Mouse (Mus musculus): ENCODE results near the gene Kat7. TPM values are rescaled to one million over a fixed set of nuclear protein-coding genes. Genes with fewer than 3 reads are reported as not detected.

The Kat7 gene
- polyA plus RNA-seq, 1 experiment from 2014 or later: 70.0 TPM

- Histone ChIP-seq H3K9me3 (replicated peaks) (no peaks in the 10 kb centered on the region), H3K4me3 (replicated peaks) (peak overlapping the region; percentile 99), H3K9ac (peak overlapping the region; percentile 49), H3K36me3 (peaks cover 6% of the 10 kb centered on the region), H3K4me1 (peaks cover 16% of the 10 kb centered on the region), H3K4me2 (replicated peaks) (peak overlapping the region; percentile 63), H3K27ac (replicated peaks) (peak overlapping the region; percentile 93), H3K27me3 (no peaks in the 10 kb centered on the region)
- 3% methylated on average over 17 of the region's 17 CpGs for WGBS
- no peak for ATAC-seq (ENCODE audit: insufficient number of reproducible peaks, low FRiP score, low TSS enrichment, low read depth)
Measured at GRCm38 (mm10) chr11:95310648-95311424, 790 bp upstream of the Kat7 start.

GRCm38 (mm10) chr11:95309510-95310006 lies 488 bp downstream of the Kat7 start:
- peaks cover 16% of the 10 kb centered on the region for H3K36me3 ChIP-seq
- peaks cover 16% of the 10 kb centered on the region for H3K4me1 ChIP-seq
- H3K27ac ChIP-seq (replicated peaks): peak overlapping the region; percentile 99
- no peaks in the 10 kb centered on the region for H3K27me3 ChIP-seq
- peak overlapping the region; percentile 99 for H3K4me3 ChIP-seq (replicated peaks)
- no peaks in the 10 kb centered on the region for H3K9me3 ChIP-seq (replicated peaks)
- ATAC-seq (ENCODE audit: insufficient number of reproducible peaks, low FRiP score, low TSS enrichment, low read depth): peak; percentile 95
- peak overlapping the region; percentile 69 for H3K4me2 ChIP-seq (replicated peaks)
- H3K9ac ChIP-seq: peak overlapping the region; percentile 99
- WGBS: under 1% methylated on average over 37 of the region's 37 CpGs

DNA sequence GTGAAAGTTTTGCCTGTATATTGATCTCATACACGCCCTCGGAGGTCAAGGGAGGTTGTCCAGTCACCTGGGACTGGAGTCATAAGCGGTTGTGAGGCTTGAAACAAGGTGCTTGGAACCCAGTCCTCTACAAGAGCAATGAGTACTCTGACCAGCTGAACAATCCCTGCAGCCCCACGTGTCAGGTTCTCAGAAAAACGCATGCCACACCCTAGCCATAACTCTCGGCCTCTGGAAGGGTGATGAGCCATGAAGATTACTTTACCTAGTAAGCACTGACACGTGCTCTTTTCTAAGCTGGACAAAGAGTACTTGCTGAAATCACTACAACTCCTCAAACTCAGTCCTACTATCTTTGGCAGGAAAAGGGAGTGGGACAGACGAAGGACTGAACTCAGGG lies 2.5 kb downstream of the Kat7 start:
- peaks cover 16% of the 10 kb centered on the region for H3K4me1 ChIP-seq
- peaks cover 30% of the 10 kb centered on the region for H3K36me3 ChIP-seq
- ATAC-seq (ENCODE audit: insufficient number of reproducible peaks, low FRiP score, low TSS enrichment, low read depth): no peak
- no peak overlapping the region for H3K4me2 ChIP-seq (replicated peaks)
- no peak overlapping the region for H3K27ac ChIP-seq (replicated peaks)
- no peaks in the 10 kb centered on the region for H3K9me3 ChIP-seq (replicated peaks)
- no peaks in the 10 kb centered on the region for H3K27me3 ChIP-seq
- 79% methylated on average over 8 of the region's 8 CpGs for WGBS
- H3K4me3 ChIP-seq (replicated peaks): no peak overlapping the region
- no peak overlapping the region for H3K9ac ChIP-seq

- no peaks in the 10 kb centered on the region for H3K27me3 ChIP-seq
- H3K4me2 ChIP-seq (replicated peaks): no peak overlapping the region
- peaks cover 42% of the 10 kb centered on the region for H3K36me3 ChIP-seq
- ATAC-seq (ENCODE audit: insufficient number of reproducible peaks, low FRiP score, low TSS enrichment, low read depth): no peak
- peaks cover 10% of the 10 kb centered on the region; the same call in 1 of the 2 replicates for H3K4me1 ChIP-seq
- no peaks in the 10 kb centered on the region for H3K9me3 ChIP-seq (replicated peaks)
- 93% methylated on average over 7 of the region's 7 CpGs for WGBS
- no peak overlapping the region for H3K27ac ChIP-seq (replicated peaks)
- H3K4me3 ChIP-seq (replicated peaks): no peak overlapping the region
- H3K9ac ChIP-seq: no peak overlapping the region
Measured at GRCm38 (mm10) chr11:95305600-95305999, 4.4 kb downstream of the Kat7 start.

DNA sequence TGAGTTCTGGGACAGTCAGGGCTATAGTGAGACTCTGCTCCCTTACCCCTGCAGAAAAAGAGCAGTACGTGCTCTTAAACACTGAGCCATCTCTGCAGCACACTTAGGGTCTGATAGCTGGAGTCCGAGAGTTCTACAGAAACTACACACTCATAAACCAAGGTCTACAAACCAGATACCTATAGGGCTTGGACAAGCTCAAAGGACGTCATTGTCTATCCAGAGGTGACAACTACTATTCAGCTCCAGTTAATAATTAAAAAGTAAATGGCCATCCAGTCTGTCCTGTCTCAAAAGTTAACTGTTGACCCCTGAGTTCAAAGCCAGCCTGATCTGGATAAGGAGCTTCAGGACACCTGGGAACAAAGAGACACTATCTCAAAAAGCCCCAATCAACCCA lies 8.3 kb downstream of the Kat7 start:
- 97% methylated on average over 3 of the region's 3 CpGs for WGBS
- Histone ChIP-seq H3K27ac (replicated peaks) (no peak overlapping the region), H3K9me3 (replicated peaks) (no peaks in the 10 kb centered on the region), H3K36me3 (peaks cover 72% of the 10 kb centered on the region), H3K4me2 (replicated peaks) (no peak overlapping the region), H3K27me3 (no peaks in the 10 kb centered on the region), H3K9ac (no peak overlapping the region), H3K4me3 (replicated peaks) (no peak overlapping the region), H3K4me1 (no peaks in the 10 kb centered on the region)
- ATAC-seq (ENCODE audit: insufficient number of reproducible peaks, low FRiP score, low TSS enrichment, low read depth): no peak

- WGBS: 89% methylated on average over 12 of the region's 12 CpGs
- Histone ChIP-seq H3K27me3 (no peaks in the 10 kb centered on the region), H3K4me1 (no peaks in the 10 kb centered on the region), H3K9me3 (replicated peaks) (no peaks in the 10 kb centered on the region), H3K27ac (replicated peaks) (no peak overlapping the region), H3K4me3 (replicated peaks) (no peak overlapping the region), H3K9ac (no peak overlapping the region), H3K36me3 (peaks cover 64% of the 10 kb centered on the region), H3K4me2 (replicated peaks) (no peak overlapping the region)
- ATAC-seq (ENCODE audit: insufficient number of reproducible peaks, low FRiP score, low TSS enrichment, low read depth): no peak
Measured at GRCm38 (mm10) chr11:95299886-95300285, 10.2 kb downstream of the Kat7 start.

- Histone ChIP-seq H3K9me3 (replicated peaks) (no peaks in the 10 kb centered on the region), H3K9ac (no peak overlapping the region), H3K4me2 (replicated peaks) (no peak overlapping the region), H3K27ac (replicated peaks) (no peak overlapping the region), H3K27me3 (no peaks in the 10 kb centered on the region), H3K4me1 (no peaks in the 10 kb centered on the region), H3K4me3 (replicated peaks) (no peak overlapping the region), H3K36me3 (peaks cover 70% of the 10 kb centered on the region)
- 15% methylated on average over 2 of the region's 2 CpGs for WGBS
- ATAC-seq (ENCODE audit: insufficient number of reproducible peaks, low FRiP score, low TSS enrichment, low read depth): no peak
Measured at GRCm38 (mm10) chr11:95298146-95298545, 11.9 kb downstream of the Kat7 start.

GRCm38 (mm10) chr11:95295736-95296135 lies 14.3 kb downstream of the Kat7 start:
- no peaks in the 10 kb centered on the region for H3K9me3 ChIP-seq (replicated peaks)
- no peak overlapping the region for H3K4me3 ChIP-seq (replicated peaks)
- WGBS: 93% methylated on average over 13 of the region's 13 CpGs
- peaks cover 74% of the 10 kb centered on the region for H3K36me3 ChIP-seq
- H3K4me2 ChIP-seq (replicated peaks): no peak overlapping the region
- H3K9ac ChIP-seq: no peak overlapping the region
- no peaks in the 10 kb centered on the region for H3K4me1 ChIP-seq
- H3K27ac ChIP-seq (replicated peaks): no peak overlapping the region
- no peak for ATAC-seq (ENCODE audit: insufficient number of reproducible peaks, low FRiP score, low TSS enrichment, low read depth)
- no peaks in the 10 kb centered on the region for H3K27me3 ChIP-seq

DNA sequence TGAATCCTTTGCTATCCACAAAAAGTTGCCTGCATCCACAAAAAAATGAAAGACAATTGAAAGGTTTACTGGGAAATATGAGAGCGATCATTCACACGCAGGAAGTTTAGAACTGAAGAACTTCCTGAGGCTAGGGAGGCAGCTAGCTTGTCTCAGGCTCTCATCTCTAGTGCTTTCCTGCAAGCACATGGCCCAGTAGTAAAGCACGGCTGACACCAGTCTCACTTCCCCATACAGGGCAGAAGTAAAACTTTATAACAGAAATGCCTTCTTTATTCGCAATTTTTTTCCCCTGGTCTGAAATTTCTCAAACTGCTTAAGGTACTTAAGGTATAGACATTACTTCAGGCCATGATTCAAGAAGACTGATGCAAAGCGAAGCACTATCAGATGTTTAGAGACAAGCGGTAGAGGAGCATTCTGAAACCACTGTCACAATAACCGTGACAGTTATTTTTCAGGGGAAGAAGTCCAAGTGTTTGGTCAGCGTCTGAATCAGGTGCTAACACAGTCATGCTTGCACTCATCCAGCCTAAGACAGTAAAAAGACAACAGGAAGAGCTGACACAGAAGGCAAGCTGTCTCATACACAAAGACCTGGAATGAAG lies 16.9 kb downstream of the Kat7 start:
- Histone ChIP-seq H3K4me1 (no peaks in the 10 kb centered on the region), H3K9ac (no peak overlapping the region), H3K4me3 (replicated peaks) (no peak overlapping the region), H3K36me3 (peaks cover 76% of the 10 kb centered on the region), H3K27me3 (no peaks in the 10 kb centered on the region), H3K9me3 (replicated peaks) (no peaks in the 10 kb centered on the region), H3K27ac (replicated peaks) (peak overlapping the region; percentile 17), H3K4me2 (replicated peaks) (no peak overlapping the region)
- 82% methylated on average over 8 of the region's 8 CpGs for WGBS
- no peak for ATAC-seq (ENCODE audit: insufficient number of reproducible peaks, low FRiP score, low TSS enrichment, low read depth)

DNA sequence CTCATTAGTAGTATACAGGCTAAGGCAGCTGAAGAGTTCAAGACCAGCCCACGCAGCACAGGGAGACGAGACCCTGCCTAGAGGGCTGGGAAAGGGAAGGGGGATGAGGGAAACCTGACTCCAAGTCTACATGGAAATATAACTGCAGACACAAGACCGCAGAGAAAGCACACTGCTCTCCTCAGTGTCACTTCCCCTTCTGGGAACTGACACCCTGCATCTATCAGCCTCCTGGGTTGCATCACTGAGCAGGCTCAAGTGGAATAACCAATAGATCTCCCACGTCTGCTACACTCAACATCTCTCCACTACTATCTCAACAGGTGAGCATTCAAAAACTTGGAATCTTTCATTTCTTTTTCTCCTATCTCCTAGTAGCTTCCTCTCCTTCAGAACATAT lies 18.0 kb downstream of the Kat7 start:
- H3K9ac ChIP-seq: no peak overlapping the region
- H3K36me3 ChIP-seq: peaks cover 78% of the 10 kb centered on the region
- no peaks in the 10 kb centered on the region for H3K4me1 ChIP-seq
- no peaks in the 10 kb centered on the region for H3K9me3 ChIP-seq (replicated peaks)
- no peak overlapping the region for H3K4me3 ChIP-seq (replicated peaks)
- H3K27ac ChIP-seq (replicated peaks): no peak overlapping the region
- ATAC-seq (ENCODE audit: insufficient number of reproducible peaks, low FRiP score, low TSS enrichment, low read depth): no peak
- WGBS: 59% methylated on average over 4 of the region's 4 CpGs
- no peaks in the 10 kb centered on the region for H3K27me3 ChIP-seq
- H3K4me2 ChIP-seq (replicated peaks): no peak overlapping the region

- no peak for ATAC-seq (ENCODE audit: insufficient number of reproducible peaks, low FRiP score, low TSS enrichment, low read depth)
- H3K4me3 ChIP-seq (replicated peaks): no peak overlapping the region
- no peak overlapping the region for H3K4me2 ChIP-seq (replicated peaks)
- H3K4me1 ChIP-seq: no peaks in the 10 kb centered on the region
- peaks cover 94% of the 10 kb centered on the region for H3K36me3 ChIP-seq
- H3K9ac ChIP-seq: no peak overlapping the region
- no peak overlapping the region for H3K27ac ChIP-seq (replicated peaks)
- no peaks in the 10 kb centered on the region for H3K9me3 ChIP-seq (replicated peaks)
- H3K27me3 ChIP-seq: no peaks in the 10 kb centered on the region
- WGBS: 93% methylated on average over 5 of the region's 5 CpGs
Measured at GRCm38 (mm10) chr11:95282331-95282730, 27.7 kb downstream of the Kat7 start.
